Mouse (Mus musculus): ENCODE results near the gene Tmem265.

Gene Tmem265

DNA sequence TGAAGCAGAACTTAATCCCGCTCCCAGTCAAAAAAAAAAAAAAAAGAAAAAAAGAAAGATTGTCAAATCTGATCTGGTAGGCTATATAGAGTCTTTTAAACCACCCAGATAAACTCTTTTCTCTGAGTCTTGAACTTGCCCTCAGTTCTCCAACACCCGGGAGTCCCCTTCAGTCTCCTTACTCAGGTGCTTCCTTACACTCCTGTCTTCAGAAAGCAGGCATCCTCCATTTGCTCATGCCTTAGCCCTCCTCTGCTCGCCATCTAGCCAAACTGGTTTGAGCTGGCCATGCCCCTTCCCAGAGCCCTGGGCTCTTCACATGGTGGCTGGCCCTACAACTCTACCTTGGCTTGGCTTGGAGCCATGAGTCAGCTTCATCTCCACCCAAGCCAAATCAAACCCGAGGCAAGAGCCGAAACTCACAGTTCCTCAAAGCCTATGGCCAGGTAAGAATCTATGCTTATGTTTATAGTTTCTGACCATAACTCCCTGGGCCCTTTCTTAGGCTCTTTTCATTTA, at the start of gene Tmem265:
Gene Tmem265 (plus strand): TSS at position 51 of the 519 bp plus-strand sequence.
- DNase-seq: peak; percentile 46 to 62

DNA sequence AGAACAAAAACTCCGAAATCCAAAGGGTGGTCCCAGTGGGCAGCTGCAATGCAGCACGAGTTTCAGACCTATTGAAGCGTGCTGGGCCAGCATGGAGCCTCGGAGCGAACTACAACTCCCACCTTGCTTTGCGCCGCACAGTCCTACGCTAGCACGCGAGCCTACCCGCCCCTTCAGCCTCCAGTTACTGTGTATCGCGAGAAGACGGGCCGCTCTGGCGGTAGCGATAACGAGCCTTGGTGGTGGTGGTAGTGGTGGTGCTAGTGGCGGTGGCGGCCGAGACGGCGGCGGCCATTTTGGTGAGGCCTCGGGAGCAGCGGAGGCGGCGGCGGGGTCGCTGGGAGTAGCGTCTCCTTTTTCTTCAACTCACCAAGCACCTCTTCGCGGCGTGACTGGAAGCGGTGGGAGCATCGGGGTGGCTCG, 49.4 kb upstream of the Tmem265 start, which contains the start of gene Srcap:
Gene Srcap (plus strand): TSS at position 176 of the 423 bp plus-strand sequence.
- peak; percentile 98 for DNase-seq

DNA sequence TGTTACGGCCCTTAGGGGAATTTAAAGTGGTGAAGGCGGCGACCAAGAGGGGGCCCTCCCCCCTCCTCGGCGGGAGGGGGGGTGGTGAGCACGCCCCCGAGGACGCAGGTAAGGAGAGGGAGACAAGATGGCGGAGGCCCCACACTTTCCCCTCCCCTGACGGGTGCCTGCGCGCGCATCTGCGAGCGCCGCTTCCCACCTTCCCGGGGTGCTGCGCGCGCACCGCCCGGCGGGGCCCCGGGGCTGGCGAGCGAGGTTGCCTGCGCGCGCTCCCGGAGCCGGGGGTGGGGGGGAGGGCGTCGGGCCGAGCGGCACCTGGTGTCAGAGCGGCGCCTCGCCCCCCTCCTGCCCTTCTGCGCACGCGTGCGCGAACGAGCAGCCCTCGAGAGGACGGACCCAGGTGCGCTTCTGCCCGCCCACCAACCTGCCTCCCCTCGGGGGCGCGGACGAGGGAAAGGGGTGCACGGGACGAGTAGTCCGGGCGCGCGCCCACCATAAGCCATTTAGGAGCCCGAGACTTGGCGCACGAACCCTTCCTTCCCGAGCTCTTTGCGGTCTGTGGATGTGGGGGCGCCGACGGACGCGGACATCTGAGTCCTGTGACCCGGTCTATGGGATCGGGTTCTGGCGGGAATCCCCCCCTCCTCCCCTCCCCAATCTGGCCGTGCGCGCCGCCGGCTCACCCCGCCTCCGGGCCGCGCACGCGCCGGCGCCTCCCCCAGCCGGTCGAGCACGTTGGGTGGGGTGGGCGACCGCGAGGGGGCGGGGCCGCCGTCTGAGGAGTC, 48.8 kb upstream of the Tmem265 start:
- DNase-seq: peak; percentile 91

DNA sequence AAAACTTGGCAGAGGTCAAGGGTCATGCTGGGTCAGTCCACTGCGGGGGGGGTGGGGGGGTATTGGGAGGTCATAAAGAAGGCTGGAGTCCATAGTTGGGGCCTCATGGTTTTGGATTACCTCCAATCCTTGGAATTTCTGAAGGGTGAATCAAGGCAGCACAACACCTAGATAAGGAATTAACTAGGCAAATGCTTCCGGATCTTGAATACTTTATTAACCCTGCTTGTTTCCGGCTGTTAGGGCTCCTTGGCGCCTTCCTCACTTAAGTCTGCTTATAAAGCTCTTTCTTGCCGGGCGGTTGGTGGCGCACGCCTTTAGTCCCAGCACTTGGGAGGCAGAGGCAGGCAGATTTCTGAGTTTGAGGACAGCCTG, 48.2 kb upstream of the Tmem265 start:
- peak in 1 of 2 experiments; percentile 33 for DNase-seq

DNA sequence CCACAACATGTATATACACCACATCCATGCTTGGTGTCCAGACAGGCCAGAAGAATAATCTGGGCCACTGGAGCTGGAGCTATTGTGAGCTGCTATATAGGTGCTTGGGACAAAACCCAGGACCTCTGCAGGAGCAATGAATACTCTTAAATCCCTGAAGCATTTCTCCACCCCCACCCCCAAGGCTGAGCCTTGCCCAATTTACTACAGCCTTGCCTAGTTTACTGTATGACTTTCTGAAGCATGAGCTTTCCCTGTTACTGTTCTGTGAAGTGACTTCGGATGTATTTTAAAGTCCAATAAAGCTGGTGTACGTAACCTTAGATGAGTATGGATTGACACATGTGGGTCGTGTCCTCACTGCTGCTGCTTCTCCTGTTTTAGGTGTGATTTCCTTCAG, 47.4 kb upstream of the Tmem265 start:
- DNase-seq: no peak

DNA sequence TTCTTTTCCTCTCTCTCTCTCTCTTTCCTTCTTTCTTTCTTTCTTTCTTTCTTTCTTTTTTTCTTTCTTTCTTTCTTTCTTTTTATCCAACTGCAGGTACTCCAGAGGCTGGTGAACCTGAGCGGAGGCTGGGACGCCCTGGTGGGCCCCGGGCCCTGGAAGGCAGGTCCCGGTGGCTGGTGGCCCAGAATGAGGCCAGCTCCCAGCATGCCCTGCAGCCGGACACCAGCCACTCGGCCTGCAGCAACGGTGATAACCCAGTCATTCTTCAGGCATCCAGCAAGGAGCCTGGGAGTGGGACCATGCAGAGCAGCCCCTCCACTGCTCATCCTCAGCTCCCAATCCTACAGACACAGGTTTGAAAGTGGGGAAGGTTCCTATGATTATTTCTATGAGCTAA, 45.3 kb upstream of the Tmem265 start:
- DNase-seq: no peak

DNA sequence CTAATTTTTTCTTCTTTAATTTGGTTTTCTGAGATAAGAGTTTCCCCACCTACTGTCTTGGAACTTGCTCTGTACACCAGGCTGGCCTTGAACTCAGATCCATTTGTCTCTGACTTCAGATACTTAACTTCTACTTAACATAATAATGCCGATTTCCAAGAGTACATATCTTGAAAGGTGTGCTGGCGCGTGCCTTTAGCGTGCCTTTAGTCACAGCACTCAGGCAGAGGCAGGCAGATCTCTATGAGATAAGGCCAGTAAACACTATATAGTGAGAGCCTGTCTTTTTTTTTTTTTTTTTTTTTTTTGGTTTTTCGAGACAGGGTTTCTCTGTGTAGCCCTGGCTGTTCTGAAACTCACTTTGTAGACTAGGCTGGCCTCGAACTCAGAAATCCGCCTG, 44.8 kb upstream of the Tmem265 start:
- DNase-seq: no peak

DNA sequence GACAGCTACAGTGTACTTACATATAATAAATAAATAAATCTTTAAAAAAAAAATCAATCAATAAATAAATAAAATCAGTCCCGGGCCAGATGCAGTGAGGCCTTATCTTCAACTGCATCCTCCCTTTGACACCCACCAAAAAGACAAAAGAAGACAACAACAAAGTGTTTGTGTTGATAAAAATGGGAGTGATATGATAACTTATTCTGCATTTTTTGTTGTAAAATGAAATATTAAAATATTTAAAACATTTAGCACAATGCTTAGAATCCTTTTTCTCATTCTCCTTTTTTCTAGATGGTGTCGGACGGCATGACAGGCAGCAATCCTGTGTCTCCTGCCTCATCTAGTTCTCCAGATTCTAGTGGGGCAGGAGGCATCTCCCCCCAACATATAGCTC, 41.9 kb upstream of the Tmem265 start, which contains the start of gene Gm42715:
Gene Gm42715 (plus strand): TSS at position 301 of the 400 bp plus-strand sequence.
- DNase-seq: no peak

DNA sequence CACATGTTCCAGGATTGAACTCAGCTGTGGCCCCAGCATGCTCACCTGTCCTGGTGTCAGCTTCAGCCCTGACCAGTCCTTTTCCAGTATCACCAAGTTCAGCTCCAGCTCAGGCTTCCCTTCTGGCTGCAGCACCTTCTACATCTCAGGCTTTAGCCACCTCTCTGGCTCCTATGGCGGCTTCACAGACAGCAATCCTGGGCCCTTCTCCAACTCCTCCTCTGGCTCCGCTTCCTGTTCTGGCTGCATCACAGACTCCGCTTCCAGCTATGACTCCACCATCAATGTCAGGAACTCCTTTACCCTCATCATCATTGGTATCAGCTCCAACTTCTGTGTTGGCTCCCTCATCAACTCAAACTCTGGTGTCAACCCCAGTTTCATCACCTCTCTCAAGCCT, 19.5 kb upstream of the Tmem265 start:
- no peak for DNase-seq

DNA sequence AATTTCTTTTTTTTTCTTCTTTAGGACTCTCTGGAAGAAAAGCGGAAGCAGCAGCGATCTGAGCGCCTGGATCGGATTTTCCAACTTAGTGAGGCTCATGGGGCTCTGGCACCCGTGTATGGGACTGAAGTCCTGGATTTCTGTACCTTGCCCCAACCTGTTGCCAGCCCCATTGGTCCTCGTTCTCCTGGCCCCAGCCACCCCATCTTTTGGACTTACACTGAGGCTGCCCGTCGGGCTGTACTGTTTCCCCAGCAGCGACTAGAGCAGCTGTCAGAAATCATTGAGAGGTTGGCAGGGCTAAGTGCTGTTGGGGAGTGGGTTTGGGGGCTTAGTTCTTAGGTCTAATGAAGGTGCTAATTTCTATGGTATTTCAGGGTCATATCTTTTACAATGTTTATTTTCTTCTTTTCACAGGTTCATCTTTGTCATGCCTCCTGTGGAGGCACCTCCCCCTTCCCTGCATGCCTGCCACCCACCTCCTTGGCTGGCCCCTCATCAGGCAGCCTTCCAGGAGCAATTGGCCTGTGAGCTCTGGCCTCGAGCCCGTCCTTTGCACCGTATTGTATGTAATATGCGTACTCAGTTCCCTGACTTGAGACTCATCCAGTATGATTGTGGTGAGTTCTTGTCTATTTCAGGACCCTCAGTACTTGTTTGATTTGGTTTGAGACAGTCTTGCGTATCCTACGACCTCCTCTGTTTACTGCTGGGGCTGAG, 11.9 kb upstream of the Tmem265 start:
- no peak for DNase-seq

DNA sequence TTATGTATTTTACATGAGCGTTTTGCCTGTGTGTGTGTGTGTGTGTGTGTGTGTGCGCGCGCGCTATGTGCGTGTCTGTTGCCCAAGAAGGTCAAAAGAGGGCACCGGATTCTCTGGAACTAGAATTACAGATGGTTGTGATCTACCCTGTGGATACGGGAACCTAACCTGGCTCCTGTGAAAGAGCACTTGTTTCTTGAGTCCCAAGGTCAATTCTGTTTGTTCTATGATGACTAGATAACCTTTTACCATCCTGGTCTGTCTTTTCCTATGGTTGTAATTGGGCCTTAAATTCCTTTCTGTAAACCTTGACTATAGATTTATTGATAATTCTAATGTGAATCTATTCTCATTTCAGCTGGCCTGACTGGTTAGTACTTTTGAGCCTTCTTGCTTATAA, 9.6 kb upstream of the Tmem265 start:
- DNase-seq: no peak

DNA sequence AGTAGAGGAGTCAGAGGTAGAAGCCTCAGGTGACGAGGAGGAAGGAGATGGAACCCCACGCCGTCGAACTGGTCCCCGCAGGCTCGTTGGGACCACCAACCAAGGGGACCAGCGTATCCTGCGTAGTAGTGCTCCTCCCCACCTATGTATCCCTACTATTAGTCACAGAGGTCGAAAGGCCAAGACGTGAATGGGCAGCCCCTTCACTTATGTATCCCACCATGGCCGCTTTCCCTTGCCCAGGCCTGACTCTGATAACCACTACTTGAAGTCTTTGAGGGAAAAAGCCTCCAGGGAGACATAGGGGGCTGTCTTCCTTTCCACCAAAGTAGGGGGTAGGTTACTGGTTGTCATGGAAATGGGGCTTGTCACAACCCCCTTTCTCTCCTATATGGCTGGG, 610 bp upstream of the Tmem265 start:
- DNase-seq: no peak

DNA sequence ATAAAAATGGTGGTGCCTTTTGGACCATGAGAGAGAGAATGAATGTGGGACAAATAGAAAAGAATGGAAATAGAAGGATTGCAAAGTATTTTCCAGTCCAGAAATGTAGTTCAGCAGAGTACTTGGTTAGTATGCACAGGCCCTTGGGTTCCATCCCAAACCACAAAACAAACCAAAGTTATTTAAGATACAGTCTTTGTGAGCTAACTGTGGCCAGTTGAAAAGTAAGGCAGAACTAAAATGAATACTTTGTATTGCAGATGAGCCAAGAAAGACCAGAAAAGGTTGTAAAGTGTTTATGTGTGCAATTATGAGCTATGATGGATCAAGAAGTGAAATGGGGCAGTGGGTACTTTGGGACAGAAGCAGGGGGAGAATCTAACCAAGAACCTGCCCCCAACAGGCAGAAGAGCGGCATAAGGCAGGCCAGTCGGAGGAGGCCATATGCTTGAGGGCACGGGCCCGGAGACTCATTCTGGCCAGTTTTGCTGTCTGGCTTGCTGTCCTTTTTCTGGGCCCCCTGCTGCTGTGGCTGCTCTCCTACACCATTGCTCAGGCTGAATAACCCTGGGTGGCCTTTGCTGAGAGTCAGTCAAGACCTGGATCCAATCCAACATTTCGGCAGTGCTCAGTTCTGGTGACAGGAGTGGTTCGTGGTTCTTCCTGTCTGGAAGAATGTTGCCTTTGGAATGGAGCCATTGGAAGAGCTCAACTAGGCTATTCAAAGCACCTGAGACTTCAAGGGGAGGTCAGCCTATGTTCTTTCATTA, 3.4 kb downstream of the Tmem265 start:
- peak in 1 of 2 experiments; percentile 63 for DNase-seq

DNA sequence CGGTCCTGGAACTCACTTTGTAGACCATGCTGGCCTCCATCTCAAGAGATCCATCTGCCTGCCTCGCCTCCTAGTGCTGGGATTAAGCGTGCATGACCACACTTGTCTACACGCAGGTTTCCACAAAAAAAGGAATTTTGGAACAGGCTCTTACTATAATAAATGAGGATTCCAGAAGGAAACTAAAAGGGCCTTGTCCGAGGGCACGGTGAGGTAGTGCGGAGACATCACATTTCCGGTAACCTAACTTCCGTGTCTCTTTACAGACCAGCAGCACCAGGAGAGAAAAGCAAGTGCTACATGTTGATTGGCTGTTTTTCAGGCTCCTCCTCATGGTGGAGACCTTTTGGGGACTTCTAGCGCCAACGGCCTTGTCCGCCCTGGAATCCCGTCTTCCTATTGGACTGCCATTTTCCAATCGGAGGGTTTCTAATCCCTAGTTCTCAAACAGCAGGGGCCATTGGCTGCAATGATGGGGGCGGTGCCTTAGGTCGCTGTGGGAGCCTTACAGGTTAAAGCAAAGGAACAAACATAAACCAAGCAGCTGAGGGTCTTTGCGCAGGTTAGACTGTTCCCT, 11.8 kb downstream of the Tmem265 start, which contains the start of gene Phkg2:
Gene Phkg2 (plus strand): TSS at position 446 of the 577 bp plus-strand sequence.
- DNase-seq: peak; percentile 95 to 97

DNA sequence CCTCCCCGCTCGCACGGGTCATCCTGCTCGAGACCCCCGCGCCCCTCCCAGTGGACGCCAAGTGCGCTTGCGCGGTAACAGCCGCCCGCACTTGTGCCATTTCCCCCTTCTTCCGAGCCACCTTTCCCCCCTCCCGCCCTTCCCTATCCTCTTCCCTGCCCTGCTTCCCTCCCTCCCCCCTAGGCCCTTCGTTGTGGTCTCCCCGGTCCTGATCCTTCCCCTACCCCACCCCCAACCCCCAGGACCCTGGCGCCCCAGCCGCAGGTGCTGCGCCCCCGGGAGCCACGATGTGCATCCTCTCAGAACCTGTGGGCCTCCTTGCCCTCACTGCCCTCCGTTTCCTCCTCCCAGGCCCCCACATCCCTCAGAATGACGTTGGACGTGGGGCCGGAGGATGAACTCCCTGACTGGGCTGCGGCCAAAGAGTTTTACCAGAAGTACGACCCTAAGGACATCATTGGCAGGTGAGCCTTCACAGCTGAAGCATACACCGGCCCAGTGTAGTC, 12.4 kb downstream of the Tmem265 start:
- peak in 1 of 2 experiments; percentile 10 for DNase-seq

DNA sequence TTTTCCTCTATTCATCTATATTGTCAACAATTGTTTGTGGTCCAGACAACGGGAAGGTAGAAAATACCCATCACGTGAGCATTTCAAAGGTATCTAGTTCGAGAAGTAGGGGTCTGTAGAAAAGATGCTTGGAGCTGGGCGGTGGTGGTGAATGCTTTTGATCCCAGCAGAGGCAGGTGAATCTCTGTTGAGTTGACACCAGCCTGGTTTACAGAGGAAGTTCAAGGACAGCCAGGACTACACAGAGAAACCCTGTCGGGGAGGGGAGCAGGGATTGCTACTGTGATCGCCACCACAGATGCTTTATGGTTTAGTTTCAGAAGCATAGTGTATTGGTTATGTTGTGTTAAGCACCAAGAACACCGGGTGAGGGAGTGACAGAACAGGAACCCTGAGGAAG, 12.9 kb downstream of the Tmem265 start:
- DNase-seq: no peak

DNA sequence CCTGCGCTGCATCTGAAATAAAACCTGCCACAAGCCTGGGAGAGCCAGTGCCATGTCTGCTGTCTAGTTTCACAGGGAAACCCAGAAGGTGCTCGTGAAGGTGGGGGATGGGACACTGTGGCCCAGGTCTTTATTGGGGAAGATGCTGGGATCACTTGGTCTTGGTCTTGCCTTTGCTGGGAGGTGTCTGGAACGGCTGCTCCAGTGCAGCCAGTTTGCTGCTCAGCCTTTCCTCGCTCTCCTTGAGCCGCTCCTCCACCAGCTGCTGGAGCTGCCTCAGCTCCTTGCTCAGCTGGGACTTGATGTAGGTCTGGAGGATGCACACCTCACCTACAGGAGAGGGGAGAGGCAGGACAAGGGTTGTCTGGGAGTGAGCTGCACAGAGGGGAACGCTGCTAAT, 22.1 kb downstream of the Tmem265 start:
- DNase-seq: no peak

DNA sequence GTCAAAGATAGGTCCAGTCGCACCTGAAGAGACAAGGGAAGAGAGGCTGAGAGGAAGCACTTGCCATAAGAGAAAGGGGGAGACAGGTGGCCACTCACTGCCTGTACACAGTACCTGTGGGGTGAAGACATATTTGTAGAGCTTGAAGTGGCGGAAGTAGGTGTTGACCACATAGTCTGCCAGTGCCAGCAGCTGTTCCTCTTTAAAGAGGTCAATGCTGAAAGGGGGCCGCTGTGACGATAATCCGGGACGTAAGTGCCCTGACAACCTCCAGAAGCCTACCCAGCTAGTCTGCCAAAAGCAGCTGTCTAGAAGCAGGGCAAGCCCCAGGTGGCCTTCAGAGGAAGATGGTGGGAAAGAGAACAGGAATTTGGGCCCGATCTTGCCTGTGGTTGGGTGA, 23.8 kb downstream of the Tmem265 start:
- peak; percentile 50 to 72 for DNase-seq

DNA sequence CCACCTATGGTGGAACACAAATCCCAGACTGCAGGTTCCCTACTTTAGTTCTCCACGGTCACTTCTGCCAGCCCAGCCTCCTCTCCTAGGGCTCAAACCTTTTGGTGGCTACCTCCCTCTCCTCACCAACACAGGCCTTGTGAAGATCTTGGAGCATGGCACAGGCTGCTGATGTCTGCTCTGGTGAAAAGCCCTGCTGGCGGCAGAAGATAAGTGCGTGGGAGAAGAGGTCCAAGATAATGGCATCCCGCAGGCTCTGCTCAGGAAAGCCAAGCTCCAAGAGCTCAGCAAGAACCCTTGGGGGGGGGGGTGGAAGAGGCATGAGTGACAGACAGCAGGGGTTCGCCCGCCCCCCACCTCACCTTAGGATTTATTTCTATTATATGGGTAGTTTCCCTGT, 25.0 kb downstream of the Tmem265 start:
- no peak for DNase-seq

DNA sequence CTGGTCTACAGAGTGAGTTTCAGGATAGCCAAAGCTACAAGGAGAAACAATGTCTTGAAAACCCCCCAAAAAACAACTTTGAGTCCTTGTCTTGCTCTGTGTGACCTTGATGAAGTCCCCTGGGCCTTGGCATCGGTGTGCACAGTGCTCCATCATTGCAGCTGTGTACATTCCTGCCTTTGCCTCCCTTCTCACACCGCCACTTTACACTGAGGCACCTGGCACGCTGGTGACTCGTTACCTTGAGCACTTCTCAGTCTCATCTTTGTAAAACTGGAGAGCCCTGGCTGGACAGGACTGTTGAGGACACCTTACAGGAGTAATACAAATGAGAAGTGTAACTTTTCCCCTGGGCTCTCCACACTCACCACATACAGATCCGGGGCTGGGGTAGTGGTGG, 26.0 kb downstream of the Tmem265 start:
- DNase-seq: no peak

DNA sequence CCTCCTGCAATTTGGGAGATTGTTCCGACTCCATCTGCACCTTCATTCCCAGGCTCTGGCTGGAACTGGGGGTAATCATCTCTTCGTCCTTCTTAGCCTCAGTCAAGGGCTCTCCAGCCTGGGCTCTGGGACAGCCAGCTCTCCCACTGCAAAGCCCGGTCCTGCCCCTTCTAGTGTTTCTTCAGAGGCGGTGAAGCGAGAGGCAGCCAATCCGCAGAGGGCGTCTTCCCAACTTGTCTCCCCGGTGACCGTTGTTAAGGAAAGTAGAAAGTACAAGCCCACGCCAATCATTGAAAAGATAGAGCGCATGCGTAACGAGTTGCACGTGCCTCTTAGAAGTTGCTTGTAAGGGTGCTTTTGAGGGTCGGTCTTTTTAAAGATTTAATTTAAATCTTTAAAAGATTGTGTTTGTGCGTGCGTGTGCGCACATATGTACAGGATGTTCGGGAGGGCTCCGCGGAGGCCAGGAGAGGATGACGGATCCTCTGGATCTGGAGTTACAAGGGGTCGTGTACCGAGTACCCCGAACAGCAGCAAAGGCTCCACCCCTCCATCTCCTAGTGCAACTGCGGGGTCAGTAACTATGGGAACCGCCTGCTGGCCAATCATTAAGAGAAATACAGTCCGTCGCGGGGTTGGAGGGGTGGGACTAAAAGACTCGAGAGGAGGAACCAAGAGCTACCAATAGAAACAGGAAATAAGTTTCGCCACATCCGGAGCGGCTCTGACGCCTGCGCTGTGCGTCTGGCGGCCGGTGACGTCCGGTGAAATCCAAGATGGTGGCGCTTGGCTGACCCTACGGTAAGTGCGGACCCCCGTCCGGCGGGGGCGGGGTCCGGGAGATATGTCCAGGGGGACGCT, 27.1 kb downstream of the Tmem265 start, which contains the start of the genes Ccdc189 and Rnf40:
Gene Ccdc189 (minus strand): TSS at position 585 of the 861 bp plus-strand sequence.
Gene Rnf40 (plus strand): TSS at position 757 of the 861 bp plus-strand sequence.
- DNase-seq: peak; percentile 97 to 98

All from lung, adult 18-20 months (tissue).